Mouse (Mus musculus) lung, postnatal 0 days (tissue): Measurements from ENCODE around the gene Dnph1. TPM values are rescaled to one million over a fixed set of nuclear protein-coding genes. Genes with fewer than 3 reads are reported as not detected.

Source experiments
- ATAC-seq: fragments of 200-750 bp; cut with Nextera tagmentation; 2 replicates; pipeline ENCODE4 v1.8.0; 2017; ENCODE audit warnings: moderate library complexity
- DNase-seq: peaks from one replicate; pipeline ENCODE4 v3.0.0-alpha.2; 2016; ENCODE audit warnings: low spot score
- H3K27ac ChIP-seq: fragments of 300-500 bp; sonication (generic); 2 replicates; pipeline ENCODE4 v1.5.1; 2014; ENCODE audit warnings: antibody characterized with exemption, mild to moderate bottlenecking, low read length, mixed read lengths
- H3K27me3 ChIP-seq: fragments of 300-500 bp; sonication (generic); replicated peaks from 2 replicates; pipeline ENCODE4 v1.6.1; 2014; ENCODE audit warnings: low read length, mixed read lengths; ENCODE audit not compliant: insufficient read depth
- H3K36me3 ChIP-seq: fragments of 300-500 bp; sonication (generic); 2 replicates; pipeline ENCODE4 v1.6.1; 2014; ENCODE audit warnings: low read length, mixed read lengths; ENCODE audit not compliant: insufficient read depth
- H3K4me1 ChIP-seq: fragments of 300-500 bp; sonication (generic); 2 replicates; pipeline ENCODE4 v1.6.1; 2014; ENCODE audit warnings: antibody characterized with exemption, low read depth, low read length, mixed read lengths; ENCODE audit not compliant: insufficient read depth
- H3K4me2 ChIP-seq: fragments of 300-500 bp; sonication (generic); replicated peaks from 2 replicates; pipeline ENCODE4 v1.6.1; 2014; ENCODE audit warnings: low read depth, mild to moderate bottlenecking, low read length, moderate library complexity, mixed read lengths
- H3K4me3 ChIP-seq: fragments of 300-500 bp; sonication (generic); 2 replicates; pipeline ENCODE4 v1.5.1; 2014; ENCODE audit warnings: low read depth, low read length
- H3K9ac ChIP-seq: fragments of 300-500 bp; sonication (generic); replicated peaks from 2 replicates; pipeline ENCODE4 v1.6.1; 2014; ENCODE audit warnings: low read depth, mild to moderate bottlenecking
- H3K9me3 ChIP-seq: fragments of 300-500 bp; sonication (generic); 2 replicates; pipeline ENCODE4 v1.6.1; 2016; ENCODE audit warnings: low read length, mixed read lengths
- CTCF ChIP-seq: IDR thresholded peaks from 2 replicates; pipeline ENCODE4 v1.5.1; 2016; ENCODE audit warnings: antibody characterized with exemption, mild to moderate bottlenecking
- EP300 ChIP-seq: IDR thresholded peaks from 2 replicates; pipeline ENCODE4 v1.6.1; 2016; ENCODE audit warnings: antibody characterized with exemption, mild to moderate bottlenecking, control low read depth
- WGBS: fragments of 180-500 bp; shearing (Covaris S2); extraction: QIAGEN DNeasy Blood & Tissue Kit; methylation state at CpG from one replicate; pipeline ENCODE4 v1.1.7; 2014; 5-methylcytosine and 5-hydroxymethylcytosine counted together
- polyA plus RNA-seq: library from polyadenylated mRNA; unstranded; fragments of >200 nt; fragmentation: Nextera tagmentation; extraction: Ambion mirVana; gene quantifications from 2 replicates; pipeline ENCODE4 v1.2.1, GENCODE M21; 2015

Gene Dnph1
- polyA plus RNA-seq, 1 experiment from 2014 or later = 2.8 TPM

DNA sequence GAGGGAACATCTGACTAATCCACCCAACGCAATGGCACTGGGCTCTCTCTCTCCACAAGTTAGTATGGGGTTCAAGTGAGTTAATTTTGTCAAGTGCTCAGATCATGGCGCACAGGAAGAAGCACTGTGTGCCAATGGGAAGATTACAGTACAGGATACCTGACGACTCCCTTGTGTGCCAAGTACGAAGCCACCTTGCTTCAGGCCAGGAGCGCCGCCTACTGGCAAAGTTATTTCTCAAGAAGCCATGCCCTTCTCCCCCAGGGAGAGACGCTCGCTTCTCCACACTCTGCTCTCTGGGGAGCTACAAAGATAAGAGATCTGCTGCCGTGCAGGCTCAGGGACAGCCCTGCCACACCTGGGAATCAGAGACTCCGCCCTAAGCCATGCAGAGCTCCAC, 38.7 kb upstream of the Dnph1 start:
- TF ChIP-seq EP300 (no peak), CTCF (peak; percentile 62)
- Histone ChIP-seq H3K27ac (no peak overlapping the region), H3K36me3 (no peaks in the 10 kb centered on the region), H3K4me1 (peaks cover 7% of the 10 kb centered on the region; the same call in 1 of the 2 replicates), H3K4me2 (no peak overlapping the region), H3K27me3 (peaks cover 42% of the 10 kb centered on the region), H3K9me3 (no peaks in the 10 kb centered on the region), H3K4me3 (no peak overlapping the region), H3K9ac (no peak overlapping the region)
- DNase-seq (peak; percentile 36), ATAC-seq (peak; percentile 13; the same call in 1 of the 2 replicates)
- 8% methylated on average over 10 of the region's 10 CpGs for WGBS

DNA sequence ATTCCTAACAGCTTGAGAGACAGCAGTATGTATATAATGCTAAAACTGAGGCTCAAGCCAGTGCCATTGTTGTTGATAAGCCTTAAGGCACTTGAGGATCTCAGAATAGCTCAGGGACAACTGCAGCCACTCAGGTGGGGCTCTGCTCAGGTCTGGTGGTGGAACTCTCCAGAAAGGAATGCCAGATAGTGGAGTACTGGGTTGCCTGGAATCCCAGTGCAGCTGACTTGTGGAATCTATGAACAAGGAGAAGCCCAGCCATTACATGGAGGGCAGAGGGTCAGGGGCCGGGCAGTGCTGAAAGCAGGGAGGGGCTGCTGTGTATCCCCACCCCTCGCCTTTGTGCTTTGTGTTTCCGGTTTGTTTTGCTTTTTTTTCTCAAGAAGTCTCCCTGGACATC, 38.1 kb upstream of the Dnph1 start:
- H3K27me3 ChIP-seq = peaks cover 36% of the 10 kb centered on the region
- peaks cover 7% of the 10 kb centered on the region; the same call in 1 of the 2 replicates for H3K4me1 ChIP-seq
- ATAC-seq (peak; percentile 49; the same call in 1 of the 2 replicates), DNase-seq (no peak)
- no peaks in the 10 kb centered on the region for H3K9me3 ChIP-seq
- no peak overlapping the region for H3K27ac ChIP-seq
- TF ChIP-seq EP300 (no peak), CTCF (no peak)
- no peak overlapping the region for H3K4me3 ChIP-seq
- H3K4me2 ChIP-seq = no peak overlapping the region
- no peak overlapping the region for H3K9ac ChIP-seq
- no peaks in the 10 kb centered on the region for H3K36me3 ChIP-seq
- 22% methylated on average over 3 of the region's 3 CpGs for WGBS

GRCm38 (mm10) chr17:46460673-46461072, 35.8 kb upstream of the Dnph1 start:
- Histone ChIP-seq H3K27ac (no peak overlapping the region), H3K4me3 (peak overlapping the region; percentile 28), H3K9me3 (no peaks in the 10 kb centered on the region), H3K9ac (no peak overlapping the region), H3K36me3 (no peaks in the 10 kb centered on the region), H3K4me2 (peak overlapping the region; percentile 52), H3K4me1 (no peaks in the 10 kb centered on the region), H3K27me3 (peaks cover 28% of the 10 kb centered on the region)
- ATAC-seq = no peak
- TF ChIP-seq EP300 (no peak), CTCF (no peak)
- no peak for DNase-seq
- under 1% methylated on average over 29 of the region's 32 CpGs for WGBS

GRCm38 (mm10) chr17:46461347-46461746, 35.2 kb upstream of the Dnph1 start:
- TF ChIP-seq EP300 = no peak
- TF ChIP-seq CTCF = peak; percentile 47
- Histone ChIP-seq H3K4me1 (no peaks in the 10 kb centered on the region), H3K27ac (no peak overlapping the region), H3K4me3 (peak overlapping the region; percentile 28), H3K9ac (no peak overlapping the region), H3K9me3 (no peaks in the 10 kb centered on the region), H3K36me3 (no peaks in the 10 kb centered on the region), H3K4me2 (peak overlapping the region; percentile 52), H3K27me3 (peaks cover 25% of the 10 kb centered on the region)
- DNase-seq (peak; percentile 40), ATAC-seq (no peak)
- WGBS = 4% methylated on average over 8 of the region's 8 CpGs

DNA sequence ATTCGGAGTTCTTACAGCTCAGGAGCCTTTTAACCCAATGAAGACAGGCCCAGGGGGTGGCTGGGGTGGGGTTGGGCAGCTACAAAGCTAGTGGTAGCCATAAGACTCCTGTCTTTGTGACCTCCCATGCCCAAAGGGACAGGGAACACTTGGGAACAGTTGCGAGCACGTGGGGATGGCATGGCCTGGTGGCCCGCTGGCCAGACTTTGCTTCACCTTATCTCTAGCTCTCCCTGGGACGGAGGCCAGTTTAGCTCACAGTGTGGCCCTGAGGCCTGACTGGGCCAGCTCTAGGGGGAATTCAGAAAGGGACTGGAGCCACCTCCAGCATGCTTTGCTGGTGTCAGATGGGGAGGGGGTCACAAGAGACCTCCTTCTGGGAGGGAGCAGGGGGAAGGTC, 34.3 kb upstream of the Dnph1 start:
- Histone ChIP-seq H3K4me3 (no peak overlapping the region), H3K27ac (no peak overlapping the region), H3K4me1 (no peaks in the 10 kb centered on the region), H3K9ac (no peak overlapping the region), H3K36me3 (no peaks in the 10 kb centered on the region), H3K9me3 (no peaks in the 10 kb centered on the region), H3K27me3 (peaks cover 25% of the 10 kb centered on the region), H3K4me2 (no peak overlapping the region)
- WGBS = 69% methylated on average over 5 of the region's 5 CpGs
- ATAC-seq (no peak), DNase-seq (no peak)
- TF ChIP-seq CTCF (no peak), EP300 (no peak)

- Histone ChIP-seq H3K27me3 (no peaks in the 10 kb centered on the region), H3K4me2 (no peak overlapping the region), H3K9ac (no peak overlapping the region), H3K9me3 (no peaks in the 10 kb centered on the region), H3K36me3 (no peaks in the 10 kb centered on the region), H3K27ac (no peak overlapping the region), H3K4me3 (no peak overlapping the region), H3K4me1 (no peaks in the 10 kb centered on the region)
- ATAC-seq (0 out of 2 replicates have a peak, but pooled peaks have one; percentile 14), DNase-seq (no peak)
- WGBS = 71% methylated on average over 9 of the region's 9 CpGs
- no peak for TF ChIP-seq EP300
- TF ChIP-seq CTCF = no peak
Measured at GRCm38 (mm10) chr17:46467830-46468229, 28.7 kb upstream of the Dnph1 start.

DNA sequence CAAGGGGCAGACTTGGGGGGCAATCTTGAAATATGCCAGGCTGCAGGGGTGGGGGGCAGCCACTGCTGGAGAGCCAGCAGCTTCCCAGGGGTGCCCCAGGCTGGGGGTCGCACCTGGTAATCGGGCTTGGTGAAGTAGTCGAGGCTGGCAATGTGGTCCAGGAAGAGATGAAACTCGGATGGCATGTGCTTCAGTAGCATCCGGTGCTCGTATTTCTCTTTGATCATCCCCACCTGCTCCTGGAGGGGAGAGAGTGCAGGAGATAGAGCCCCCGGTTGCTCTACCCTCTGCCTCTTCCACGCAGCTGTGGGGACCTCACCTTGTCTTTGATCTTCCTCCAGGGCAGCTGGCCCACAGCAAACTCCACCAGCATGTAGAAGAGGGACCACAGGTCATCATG, 19.9 kb upstream of the Dnph1 start:
- no peak for DNase-seq
- no peak overlapping the region for H3K4me3 ChIP-seq
- WGBS = 47% methylated on average over 8 of the region's 8 CpGs

More for the DNA sequence above, 19.9 kb upstream of the Dnph1 start:
- ATAC-seq = no peak
- H3K9ac ChIP-seq = no peak overlapping the region
- no peaks in the 10 kb centered on the region for H3K36me3 ChIP-seq
- H3K27me3 ChIP-seq = no peaks in the 10 kb centered on the region
- no peaks in the 10 kb centered on the region for H3K9me3 ChIP-seq
- H3K4me2 ChIP-seq = no peak overlapping the region
- TF ChIP-seq CTCF (no peak), EP300 (no peak)
- H3K27ac ChIP-seq = no peak overlapping the region
- no peaks in the 10 kb centered on the region for H3K4me1 ChIP-seq
